Mouse (Mus musculus) hindbrain, embryonic 12.5 days (tissue): Measurements from ENCODE around the gene Def6. TPM values are rescaled to one million over a fixed set of nuclear protein-coding genes. Genes with fewer than 3 reads are reported as not detected.

ENCODE experiments used
- ATAC-seq: fragments of 200-750 bp; cut with Nextera tagmentation; 2 replicates; pipeline ENCODE4 v1.8.0; 2017; ENCODE audit warnings: moderate TSS enrichment; ENCODE audit not compliant: low FRiP score
- H3K27ac ChIP-seq: fragments of 300-500 bp; sonication (generic); 2 replicates; pipeline ENCODE4 v1.5.1; 2016; ENCODE audit warnings: mild to moderate bottlenecking
- H3K27me3 ChIP-seq: fragments of 300-500 bp; sonication (generic); 2 replicates; pipeline ENCODE4 v1.6.1; 2016; ENCODE audit warnings: mild to moderate bottlenecking
- H3K36me3 ChIP-seq: fragments of 300-500 bp; sonication (generic); 2 replicates; pipeline ENCODE4 v1.6.1; 2016; ENCODE audit warnings: mild to moderate bottlenecking
- H3K4me1 ChIP-seq: fragments of 300-500 bp; sonication (generic); 2 replicates; pipeline ENCODE4 v1.6.1; 2016
- H3K4me2 ChIP-seq: fragments of 300-500 bp; sonication (generic); replicated peaks from 2 replicates; pipeline ENCODE4 v1.6.1; 2016; ENCODE audit warnings: mild to moderate bottlenecking
- H3K4me3 ChIP-seq: fragments of 300-500 bp; sonication (generic); 2 replicates; pipeline ENCODE4 v1.5.1; 2016; ENCODE audit warnings: mild to moderate bottlenecking
- H3K9ac ChIP-seq: fragments of 300-500 bp; sonication (generic); 2 replicates; pipeline ENCODE4 v1.6.1; 2016; ENCODE audit warnings: mild to moderate bottlenecking, moderate library complexity
- H3K9me3 ChIP-seq: fragments of 300-500 bp; sonication (generic); replicated peaks from 2 replicates; pipeline ENCODE4 v1.6.1; 2016; ENCODE audit warnings: mild to moderate bottlenecking
- WGBS: fragments of 180-500 bp; shearing (Covaris S2); methylation state at CpG from one replicate; pipeline ENCODE4 v1.1.7; 2016; 5-methylcytosine and 5-hydroxymethylcytosine counted together
- polyA plus RNA-seq: library from polyadenylated mRNA; unstranded; fragments of >200 nt; fragmentation: Nextera tagmentation; extraction: Ambion mirVana; gene quantifications from 2 replicates; pipeline ENCODE4 v1.2.1, GENCODE M21; 2016

Def6 gene
- polyA plus RNA-seq, 1 experiment from 2014 or later, result 5.7 TPM

DNA sequence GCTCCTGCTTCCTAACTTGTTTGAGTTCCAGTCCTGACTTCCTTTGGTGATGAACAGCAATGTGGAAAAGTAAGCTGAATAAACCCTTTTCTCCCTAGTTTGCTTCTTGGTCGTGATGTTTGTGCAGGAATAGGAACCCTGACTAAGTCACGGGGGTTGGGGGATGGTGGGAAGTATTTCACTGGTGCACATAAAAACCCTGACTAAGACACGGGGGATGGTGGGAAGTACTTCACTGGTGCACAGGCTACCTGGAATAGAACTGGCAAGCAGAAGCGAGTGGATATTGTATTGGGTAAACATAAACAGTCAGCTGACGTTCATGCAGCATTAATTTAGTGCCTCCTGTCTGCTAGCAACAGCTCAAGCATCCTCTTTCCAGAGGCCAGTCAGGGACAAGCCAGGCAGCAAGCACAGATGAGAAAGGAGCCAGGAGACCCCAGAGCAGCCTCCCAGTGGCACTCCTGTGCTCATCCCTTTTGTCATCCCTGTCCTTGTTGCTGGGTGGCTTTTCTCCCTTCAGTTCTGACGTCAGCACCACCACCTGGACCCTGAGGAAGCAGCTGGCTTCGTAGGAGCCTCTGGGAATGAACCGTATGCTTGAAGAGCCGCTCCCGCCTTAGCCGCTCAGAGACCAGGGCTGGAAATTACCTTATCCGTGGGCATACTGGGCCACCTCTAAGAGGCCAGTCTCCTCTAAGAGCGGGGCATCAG, 55.8 kb downstream of the Def6 start:
- H3K9me3 ChIP-seq, result 0 out of 2 replicates have a peak, but pooled peaks cover 4% of the 10 kb centered on the region
- no peak overlapping the region; the same call in 1 of the 2 replicates for H3K27ac ChIP-seq
- no peaks in the 10 kb centered on the region for H3K36me3 ChIP-seq
- no peaks in the 10 kb centered on the region for H3K27me3 ChIP-seq
- no peak for ATAC-seq
- no peak overlapping the region for H3K4me2 ChIP-seq
- WGBS, result 64% methylated on average over 13 of the region's 13 CpGs
- peaks cover 5% of the 10 kb centered on the region; the same call in 1 of the 2 replicates for H3K4me1 ChIP-seq
- no peak overlapping the region for H3K4me3 ChIP-seq
- H3K9ac ChIP-seq, result no peak overlapping the region

- Histone ChIP-seq H3K4me1 (peaks cover 10% of the 10 kb centered on the region; the same call in 1 of the 2 replicates), H3K9me3 (no peaks in the 10 kb centered on the region), H3K27me3 (no peaks in the 10 kb centered on the region), H3K9ac (no peak overlapping the region), H3K4me3 (no peak overlapping the region), H3K4me2 (no peak overlapping the region), H3K27ac (no peak overlapping the region), H3K36me3 (no peaks in the 10 kb centered on the region)
- 95% methylated on average over 5 of the region's 5 CpGs for WGBS
- no peak for ATAC-seq
Measured at GRCm38 (mm10) chr17:28267251-28267650, 59.7 kb downstream of the Def6 start.

DNA sequence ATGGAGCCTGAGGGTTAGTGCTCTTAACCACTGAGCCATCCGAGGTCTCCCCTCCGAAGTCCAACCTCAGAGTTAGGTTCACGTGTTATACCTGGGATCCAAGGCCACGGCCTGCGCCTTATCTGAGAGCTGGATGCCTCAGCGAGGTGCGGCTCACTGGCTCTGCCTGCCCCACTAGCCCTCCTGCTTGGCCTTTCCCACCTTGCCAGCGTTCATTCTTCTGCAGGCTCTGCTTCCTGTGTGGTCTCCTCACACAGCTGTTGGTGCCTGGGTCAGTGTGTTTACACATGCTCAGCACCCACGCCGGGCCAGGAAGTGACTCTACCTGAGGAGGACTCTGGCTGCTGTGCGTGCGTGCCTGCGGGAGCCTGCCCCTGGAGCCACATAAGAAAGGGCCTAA, 62.6 kb downstream of the Def6 start:
- Histone ChIP-seq H3K4me3 (no peak overlapping the region), H3K9ac (no peak overlapping the region), H3K27ac (no peak overlapping the region), H3K27me3 (no peaks in the 10 kb centered on the region), H3K9me3 (no peaks in the 10 kb centered on the region), H3K4me2 (no peak overlapping the region), H3K36me3 (no peaks in the 10 kb centered on the region), H3K4me1 (peaks cover 10% of the 10 kb centered on the region; the same call in 1 of the 2 replicates)
- no peak for ATAC-seq
- WGBS, result 76% methylated on average over 13 of the region's 13 CpGs

- 82% methylated on average over 12 of the region's 12 CpGs for WGBS
- H3K27ac ChIP-seq, result no peak overlapping the region
Measured at GRCm38 (mm10) chr17:28271537-28272266, 64.1 kb downstream of the Def6 start.

DNA sequence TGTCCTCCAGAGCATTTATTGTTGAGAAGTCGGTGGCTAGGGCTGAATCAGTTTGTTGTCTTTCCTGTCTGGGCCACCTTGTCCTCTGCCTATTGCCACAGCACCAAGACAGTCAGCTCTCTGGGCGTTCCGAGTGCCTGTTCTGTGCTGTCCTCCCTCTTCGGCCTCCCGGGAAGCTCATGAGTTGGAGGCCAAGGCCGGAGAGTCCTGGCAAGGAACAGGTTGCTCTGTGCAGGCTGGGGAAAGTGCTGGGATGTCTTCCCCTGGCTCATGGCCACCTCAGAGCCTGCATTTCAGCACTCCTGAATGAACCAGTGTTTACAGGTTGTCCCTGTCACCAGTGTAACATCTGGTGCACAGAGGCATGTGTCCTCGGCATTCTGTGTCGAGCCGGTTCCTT, 64.7 kb downstream of the Def6 start:
- no peaks in the 10 kb centered on the region for H3K9me3 ChIP-seq
- no peaks in the 10 kb centered on the region for H3K27me3 ChIP-seq
- no peak overlapping the region for H3K27ac ChIP-seq
- peaks cover 12% of the 10 kb centered on the region for H3K4me1 ChIP-seq
- no peaks in the 10 kb centered on the region for H3K36me3 ChIP-seq
- H3K9ac ChIP-seq, result no peak overlapping the region
- H3K4me3 ChIP-seq, result no peak overlapping the region
- no peak for ATAC-seq
- 83% methylated on average over 9 of the region's 9 CpGs for WGBS
- no peak overlapping the region for H3K4me2 ChIP-seq

More at GRCm38 (mm10) chr17:28271537-28272266, 64.1 kb downstream of the Def6 start:
- Histone ChIP-seq H3K4me3 (no peak overlapping the region), H3K9ac (no peak overlapping the region), H3K9me3 (no peaks in the 10 kb centered on the region), H3K27me3 (no peaks in the 10 kb centered on the region), H3K36me3 (no peaks in the 10 kb centered on the region), H3K4me1 (peaks cover 10% of the 10 kb centered on the region; the same call in 1 of the 2 replicates), H3K4me2 (no peak overlapping the region)
- ATAC-seq, result no peak

GRCm38 (mm10) chr17:28272837-28273236, 65.3 kb downstream of the Def6 start:
- H3K4me1 ChIP-seq, result peaks cover 16% of the 10 kb centered on the region
- H3K27me3 ChIP-seq, result no peaks in the 10 kb centered on the region
- no peak overlapping the region for H3K4me3 ChIP-seq
- H3K9ac ChIP-seq, result no peak overlapping the region
- H3K36me3 ChIP-seq, result no peaks in the 10 kb centered on the region
- 78% methylated on average over 6 of the region's 6 CpGs for WGBS
- no peaks in the 10 kb centered on the region for H3K9me3 ChIP-seq
- no peak overlapping the region for H3K4me2 ChIP-seq
- no peak overlapping the region for H3K27ac ChIP-seq
- no peak for ATAC-seq

- Histone ChIP-seq H3K4me2 (no peak overlapping the region), H3K27ac (no peak overlapping the region), H3K27me3 (no peaks in the 10 kb centered on the region), H3K9ac (no peak overlapping the region), H3K4me1 (peaks cover 27% of the 10 kb centered on the region), H3K9me3 (no peaks in the 10 kb centered on the region), H3K36me3 (no peaks in the 10 kb centered on the region), H3K4me3 (no peak overlapping the region)
- no peak for ATAC-seq
- 81% methylated on average over 3 of the region's 3 CpGs for WGBS
Measured at GRCm38 (mm10) chr17:28274739-28275138, 67.2 kb downstream of the Def6 start.

DNA sequence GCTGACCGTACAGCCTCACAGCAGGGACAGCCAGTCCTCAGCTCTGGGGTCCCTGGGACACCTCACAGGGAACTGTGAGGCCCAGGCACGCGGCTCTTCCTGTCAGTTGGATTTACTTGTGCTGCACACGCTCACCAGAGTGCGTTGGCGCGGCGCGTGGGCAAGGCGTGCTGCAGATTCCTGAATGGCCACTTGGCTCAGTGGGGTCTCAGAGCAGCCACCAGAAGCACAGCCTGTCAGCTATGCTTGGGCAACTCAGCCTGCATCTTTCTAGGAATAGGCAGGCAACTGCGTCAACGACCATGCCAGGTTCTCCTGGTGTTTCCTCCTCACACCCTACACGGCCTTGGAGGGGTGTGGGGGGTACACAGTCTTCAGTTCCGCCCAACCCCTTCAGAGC, 69.6 kb downstream of the Def6 start:
- Histone ChIP-seq H3K9ac (no peak overlapping the region; the same call in 1 of the 2 replicates), H3K4me2 (no peak overlapping the region), H3K36me3 (no peaks in the 10 kb centered on the region), H3K27ac (peak overlapping the region; percentile 9; the same call in 1 of the 2 replicates), H3K4me3 (no peak overlapping the region), H3K27me3 (no peaks in the 10 kb centered on the region), H3K9me3 (no peaks in the 10 kb centered on the region), H3K4me1 (peaks cover 44% of the 10 kb centered on the region)
- 88% methylated on average over 14 of the region's 14 CpGs for WGBS
- no peak for ATAC-seq

- no peaks in the 10 kb centered on the region for H3K36me3 ChIP-seq
- H3K9ac ChIP-seq, result no peak overlapping the region
- no peak for ATAC-seq
- H3K4me3 ChIP-seq, result no peak overlapping the region
- H3K4me2 ChIP-seq, result no peak overlapping the region
- H3K9me3 ChIP-seq, result no peaks in the 10 kb centered on the region
- H3K27me3 ChIP-seq, result no peaks in the 10 kb centered on the region
- no peak overlapping the region for H3K27ac ChIP-seq
- peaks cover 39% of the 10 kb centered on the region for H3K4me1 ChIP-seq
- WGBS, result 61% methylated on average over 10 of the region's 10 CpGs
Measured at GRCm38 (mm10) chr17:28277721-28278120, 70.1 kb downstream of the Def6 start.

DNA sequence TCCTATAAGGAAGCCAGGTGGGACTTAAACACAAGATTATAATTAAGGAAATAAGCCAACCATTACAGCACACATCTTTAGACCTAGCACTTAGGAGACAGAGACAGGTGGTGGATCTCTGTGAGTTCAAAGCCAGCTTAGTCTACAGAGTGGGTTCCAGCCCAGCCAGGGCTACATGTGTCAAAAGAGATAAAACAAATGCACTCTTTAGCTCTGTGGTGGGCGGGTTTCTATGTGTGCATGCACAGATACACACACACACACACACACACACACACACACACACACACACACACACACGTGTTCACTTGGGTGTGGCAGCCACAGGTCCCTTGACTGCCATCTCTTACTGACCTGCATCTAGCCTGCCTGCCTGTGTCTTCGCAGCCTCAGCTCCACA, 70.6 kb downstream of the Def6 start:
- no peak overlapping the region for H3K9ac ChIP-seq
- H3K36me3 ChIP-seq, result no peaks in the 10 kb centered on the region
- H3K4me2 ChIP-seq, result no peak overlapping the region
- no peaks in the 10 kb centered on the region for H3K27me3 ChIP-seq
- no peak for ATAC-seq
- peaks cover 38% of the 10 kb centered on the region for H3K4me1 ChIP-seq
- no peaks in the 10 kb centered on the region for H3K9me3 ChIP-seq
- H3K4me3 ChIP-seq, result no peak overlapping the region
- H3K27ac ChIP-seq, result no peak overlapping the region
- WGBS, result 83% methylated on average over 3 of the region's 3 CpGs
